Comparison of ENCODE assay signal across 12 mouse cellular contexts in genomic region chr7:135769082-135769673, GRCm38 (mm10). TPM values are rescaled to one million over a fixed set of nuclear protein-coding genes. Genes with fewer than 3 reads are reported as not detected.
DNase-seq lines count a peak whose midpoint lies in the region; ATAC-seq and TF ChIP-seq lines count a peak whose summit lies in the region.
"Had no signal": no experiment of that assay in that cellular context is flagged by ENCODE, and none has a peak within 500 bp of the region (broad histone marks: within the 10 kb centered on the region; RNA-seq: fewer than 3 reads in every experiment).

No protein-coding gene starts in this region.

- peak overlapping the region; percentile 1 for H3K4me2 ChIP-seq in forebrain, embryonic 13.5 days
- H3K4me2 ChIP-seq in forebrain, embryonic 11.5 days (ENCODE audit: low read depth, low read length, severe bottlenecking): no peak overlapping the region
- H3K4me2 ChIP-seq in lung, embryonic 14.5 days: 0 out of 2 replicates have a peak overlapping the region, but pooled peaks have one; percentile 10
- no peak overlapping the region for H3K4me2 ChIP-seq in hindbrain, embryonic 16.5 days (ENCODE audit: low read length)
- H3K4me2 ChIP-seq: limb, embryonic 12.5 days had no signal

- H3K4me3 ChIP-seq in forebrain, embryonic 13.5 days: no peak overlapping the region
- H3K4me3 ChIP-seq in forebrain, embryonic 11.5 days (ENCODE audit: low read depth, low read length): no peak overlapping the region
- no peak overlapping the region for H3K4me3 ChIP-seq in lung, embryonic 14.5 days (ENCODE audit: low read depth, low read length)
- no peak overlapping the region for H3K4me3 ChIP-seq in hindbrain, embryonic 16.5 days (ENCODE audit: low read length)
- H3K4me3 ChIP-seq: erythroblast, embryonic 14.5 days; heart, embryonic 10.5 days; layer of hippocampus, adult 2 months; limb, embryonic 12.5 days had no signal

- 46% methylated on average over 21 of the region's 21 CpGs for WGBS in forebrain, embryonic 13.5 days
- WGBS in forebrain, embryonic 11.5 days: 74% methylated on average over 21 of the region's 21 CpGs
- WGBS in lung, embryonic 14.5 days: 52% methylated on average over 21 of the region's 21 CpGs
- WGBS in hindbrain, embryonic 16.5 days: 43% methylated on average over 21 of the region's 21 CpGs

- no peak for TF ChIP-seq CTCF in lung, embryonic 14.5 days (IDR thresholded peaks at IDR 0.05; ENCODE audit: low read depth)

- H3K9ac ChIP-seq in forebrain, embryonic 13.5 days: no peak overlapping the region
- no peak overlapping the region for H3K9ac ChIP-seq in forebrain, embryonic 11.5 days (ENCODE audit: low read length)
- no peak overlapping the region for H3K9ac ChIP-seq in lung, embryonic 14.5 days
- H3K9ac ChIP-seq in hindbrain, embryonic 16.5 days (ENCODE audit: low read depth, low read length): no peak overlapping the region
- H3K9ac ChIP-seq: limb, embryonic 12.5 days had no signal

- ATAC-seq in forebrain, embryonic 13.5 days: no peak
- ATAC-seq in forebrain, embryonic 11.5 days (replicated peaks; ENCODE audit: low FRiP score): no peak
- ATAC-seq in lung, embryonic 14.5 days (ENCODE audit: insufficient read depth): no peak
- peak; percentile 74; the same call in 1 of the 2 replicates for ATAC-seq in hindbrain, embryonic 16.5 days

- no peaks in the 10 kb centered on the region for H3K36me3 ChIP-seq in forebrain, embryonic 13.5 days (ENCODE audit: poor library complexity, severe bottlenecking)
- no peaks in the 10 kb centered on the region for H3K36me3 ChIP-seq in forebrain, embryonic 11.5 days (ENCODE audit: control insufficient read depth, insufficient read depth, low read length)
- H3K36me3 ChIP-seq in lung, embryonic 14.5 days (ENCODE audit: insufficient read depth): no peaks in the 10 kb centered on the region
- no peaks in the 10 kb centered on the region for H3K36me3 ChIP-seq in hindbrain, embryonic 16.5 days (ENCODE audit: control insufficient read depth, insufficient read depth, low read length)
- H3K36me3 ChIP-seq: heart, embryonic 10.5 days; limb, embryonic 12.5 days had no signal

- peaks cover 6% of the 10 kb centered on the region; the same call in 1 of the 2 replicates for H3K27me3 ChIP-seq in forebrain, embryonic 13.5 days
- H3K27me3 ChIP-seq in forebrain, embryonic 11.5 days (ENCODE audit: control insufficient read depth, insufficient read depth, low read length): no peaks in the 10 kb centered on the region
- H3K27me3 ChIP-seq in lung, embryonic 14.5 days (ENCODE audit: insufficient read depth, low read length): no peaks in the 10 kb centered on the region
- no peaks in the 10 kb centered on the region for H3K27me3 ChIP-seq in hindbrain, embryonic 16.5 days (replicated peaks; ENCODE audit: control insufficient read depth, insufficient read depth, low read length)

- no peak overlapping the region for H3K27ac ChIP-seq in forebrain, embryonic 13.5 days
- H3K27ac ChIP-seq in forebrain, embryonic 11.5 days (ENCODE audit: low read depth, low read length): no peak overlapping the region
- no peak overlapping the region for H3K27ac ChIP-seq in lung, embryonic 14.5 days (ENCODE audit: low read depth)
- H3K27ac ChIP-seq in hindbrain, embryonic 16.5 days (ENCODE audit: low read depth, low read length): no peak overlapping the region
- H3K27ac ChIP-seq: heart, embryonic 10.5 days; layer of hippocampus, adult 2 months; limb, embryonic 12.5 days had no signal

- H3K4me1 ChIP-seq in forebrain, embryonic 13.5 days: peaks cover 16% of the 10 kb centered on the region
- H3K4me1 ChIP-seq in forebrain, embryonic 11.5 days (replicated peaks; ENCODE audit: control insufficient read depth, insufficient read depth, low read length): no peaks in the 10 kb centered on the region
- no peaks in the 10 kb centered on the region for H3K4me1 ChIP-seq in lung, embryonic 14.5 days (ENCODE audit: insufficient read depth)
- H3K4me1 ChIP-seq in hindbrain, embryonic 16.5 days (ENCODE audit: control insufficient read depth, insufficient read depth, low read depth, low read length): peaks cover 9% of the 10 kb centered on the region; the same call in 1 of the 2 replicates
- H3K4me1 ChIP-seq: heart, embryonic 10.5 days had no signal

- no peak for DNase-seq in forebrain, embryonic 11.5 days (ENCODE audit: low spot score)
- DNase-seq in lung, embryonic 14.5 days: peak; percentile 26
- no peak for DNase-seq in lung, postnatal 25 days (ENCODE audit: low spot score)
- DNase-seq in R1 (ENCODE audit: low read depth, low spot score): peak; percentile 19
- DNase-seq in c-Kit-positive CD71-positive TER-119-positive erythroid progenitor cells, embryonic 14.5 days (ENCODE audit: low spot score): no peak
- DNase-seq in layer of hippocampus, adult 18-20 months (ENCODE audit: low spot score in 2 of 2): no peak

- H3K9me3 ChIP-seq in forebrain, embryonic 13.5 days (replicated peaks): no peaks in the 10 kb centered on the region
- H3K9me3 ChIP-seq in forebrain, embryonic 11.5 days (ENCODE audit: control insufficient read depth, low read length): no peaks in the 10 kb centered on the region
- no peaks in the 10 kb centered on the region for H3K9me3 ChIP-seq in lung, embryonic 14.5 days (ENCODE audit: low read depth, low read length)
- H3K9me3 ChIP-seq in hindbrain, embryonic 16.5 days (ENCODE audit: control insufficient read depth, low read length): no peaks in the 10 kb centered on the region
- H3K9me3 ChIP-seq: heart, embryonic 10.5 days; limb, embryonic 12.5 days had no signal

RNA-seq across cellular contexts. Expression of gene Mki67, which starts 53.0 kb away (rescaled TPM):
- 40.4 and 40.9 TPM in 2 replicates for polyA plus RNA-seq in forebrain, embryonic 13.5 days (2015; fragmentation: Nextera tagmentation; extraction: Ambion mirVana)
- 66.7 and 76.5 TPM in 2 replicates for polyA plus RNA-seq in forebrain, embryonic 11.5 days (2014; fragmentation: Nextera tagmentation; extraction: Ambion mirVana)
- polyA plus RNA-seq in lung, embryonic 14.5 days (2014; fragmentation: Nextera tagmentation; extraction: Ambion mirVana): 80.7 and 81.1 TPM in 2 replicates
- polyA plus RNA-seq in hindbrain, embryonic 16.5 days (2015; fragmentation: Nextera tagmentation; extraction: Ambion mirVana): 5.6 and 6.4 TPM in 2 replicates
- under 1 TPM; 0.20 to 0.23 TPM for total RNA-seq in layer of hippocampus, adult 18-20 months (2021)

Comparison
In these comparisons a context has a peak if more than half of its experiments do, and no peak if none do; other contexts are left out.
1. H3K4me2 ChIP-seq: peak in forebrain, embryonic 13.5 days (single experiment) and lung, embryonic 14.5 days (single experiment); none in forebrain, embryonic 11.5 days (single experiment) and hindbrain, embryonic 16.5 days (single experiment).
2. DNase-seq: peak in lung, embryonic 14.5 days (single experiment) and R1 (single experiment); none in forebrain, embryonic 11.5 days (single experiment), lung, postnatal 25 days (single experiment), c-Kit-positive CD71-positive TER-119-positive erythroid progenitor cells, embryonic 14.5 days (single experiment) and layer of hippocampus, adult 18-20 months (0 of 2).